Mouse (Mus musculus) limb, embryonic 10.5 days (tissue): Measurements from ENCODE around the gene Selenov. TPM values are rescaled to one million over a fixed set of nuclear protein-coding genes. Genes with fewer than 3 reads are reported as not detected.

ENCODE experiments used
- DNase-seq: peaks from one replicate; pipeline ENCODE4 v3.0.0-alpha.2; 2017; ENCODE audit warnings: low spot score
- H3K27ac ChIP-seq: fragments of 300-500 bp; sonication (generic); 2 replicates; pipeline ENCODE4 v1.5.1; 2016; ENCODE audit warnings: mild to moderate bottlenecking
- H3K27me3 ChIP-seq: fragments of 300-500 bp; sonication (generic); 2 replicates; pipeline ENCODE4 v1.6.1; 2016; ENCODE audit warnings: low read depth, mild to moderate bottlenecking; ENCODE audit not compliant: poor library complexity, severe bottlenecking
- H3K36me3 ChIP-seq: fragments of 300-500 bp; sonication (generic); 2 replicates; pipeline ENCODE4 v1.6.1; 2016; ENCODE audit warnings: mild to moderate bottlenecking, moderate library complexity
- H3K4me1 ChIP-seq: fragments of 300-500 bp; sonication (generic); 2 replicates; pipeline ENCODE4 v1.6.1; 2016
- H3K4me3 ChIP-seq: fragments of 300-500 bp; sonication (generic); 2 replicates; pipeline ENCODE4 v1.5.1; 2016; ENCODE audit warnings: mild to moderate bottlenecking, moderate library complexity
- H3K9me3 ChIP-seq: fragments of 300-500 bp; sonication (generic); replicated peaks from 2 replicates; pipeline ENCODE4 v1.6.1; 2016; ENCODE audit warnings: mild to moderate bottlenecking
- WGBS: fragments of 180-500 bp; shearing (Covaris S2); methylation state at CpG from one replicate; pipeline ENCODE4 v1.1.7; 2016; 5-methylcytosine and 5-hydroxymethylcytosine counted together
- polyA plus RNA-seq: library from polyadenylated mRNA; unstranded; fragments of >200 nt; fragmentation: Nextera tagmentation; extraction: Ambion mirVana; gene quantifications from 2 replicates; pipeline ENCODE4 v1.2.1, GENCODE M21; 2016

The Selenov gene
- polyA plus RNA-seq, 1 experiment from 2014 or later = not detected

GRCm38 (mm10) chr7:28277615-28278278 is 13.2 kb downstream of the Selenov start, which contains the start of gene Eid2b:
Gene Eid2b, plus strand, starts transcription at chr7:28277739.
- 3% methylated on average over 68 of the region's 68 CpGs for WGBS
- Histone ChIP-seq H3K9me3 (no peaks in the 10 kb centered on the region), H3K27me3 (no peaks in the 10 kb centered on the region), H3K4me3 (peak within 1 kb of the TSS; percentile 67), H3K27ac (peak within 1 kb of the TSS; percentile 93), H3K4me1 (peaks cover 7% of the 10 kb centered on the region), H3K36me3 (peaks cover 11% of the 10 kb centered on the region)
- DNase-seq = peak; percentile 98

DNA sequence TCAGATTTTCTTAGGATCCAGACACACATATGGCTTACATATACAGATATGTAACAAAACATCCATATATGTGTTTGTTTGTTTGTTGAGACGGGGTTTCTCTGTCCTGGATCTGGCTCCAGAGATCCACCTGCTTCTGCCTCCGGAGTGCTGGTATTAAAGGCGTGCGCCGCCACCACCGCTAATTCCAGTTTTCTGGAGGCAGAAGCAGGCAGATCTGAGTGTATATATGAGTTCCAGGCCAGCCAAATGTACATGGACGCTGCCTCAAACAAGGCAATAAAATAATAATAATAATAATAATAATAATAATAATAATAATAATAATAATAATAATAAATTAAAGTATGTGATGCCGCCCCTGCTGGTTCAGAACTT is 13.8 kb downstream of the Selenov start:
- H3K4me3 ChIP-seq = no peak overlapping the region
- 58% methylated on average over 8 of the region's 8 CpGs for WGBS
- H3K9me3 ChIP-seq = no peaks in the 10 kb centered on the region
- H3K27ac ChIP-seq = no peak overlapping the region
- no peaks in the 10 kb centered on the region for H3K27me3 ChIP-seq
- DNase-seq = no peak
- H3K4me1 ChIP-seq = peaks cover 7% of the 10 kb centered on the region
- peaks cover 16% of the 10 kb centered on the region for H3K36me3 ChIP-seq

GRCm38 (mm10) chr7:28271761-28272160 is 19.2 kb downstream of the Selenov start:
- H3K36me3 ChIP-seq = peaks cover 45% of the 10 kb centered on the region

DNA sequence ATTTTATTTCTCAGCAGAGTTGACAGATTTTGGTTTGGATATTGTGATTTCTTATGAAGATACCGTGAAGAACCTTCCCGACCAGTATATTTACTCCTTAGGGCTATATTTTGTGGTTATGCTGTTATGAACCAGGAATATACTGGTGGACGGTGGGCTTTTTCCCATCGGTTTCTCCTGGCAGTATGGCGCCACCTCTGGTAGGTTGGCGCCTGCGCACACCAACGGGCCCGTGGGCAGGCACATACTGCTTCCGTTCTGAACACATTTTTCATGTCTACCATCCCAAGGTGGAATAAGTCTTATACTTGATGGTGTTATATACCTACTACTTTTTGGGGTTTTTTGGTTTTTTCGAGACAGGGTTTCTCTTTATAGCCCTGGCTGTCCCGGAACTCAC is 21.6 kb downstream of the Selenov start:
- peaks cover 9% of the 10 kb centered on the region for H3K4me1 ChIP-seq
- no peaks in the 10 kb centered on the region for H3K27me3 ChIP-seq
- no peak overlapping the region for H3K27ac ChIP-seq
- 91% methylated on average over 12 of the region's 12 CpGs for WGBS
- DNase-seq = no peak
- H3K9me3 ChIP-seq = no peaks in the 10 kb centered on the region
- H3K4me3 ChIP-seq = peak overlapping the region; percentile 15; the same call in 1 of the 2 replicates
- H3K36me3 ChIP-seq = peaks cover 45% of the 10 kb centered on the region

More at GRCm38 (mm10) chr7:28271761-28272160, 19.2 kb downstream of the Selenov start:
- Histone ChIP-seq H3K4me1 (peaks cover 9% of the 10 kb centered on the region), H3K27me3 (no peaks in the 10 kb centered on the region), H3K9me3 (no peaks in the 10 kb centered on the region), H3K27ac (no peak overlapping the region), H3K4me3 (no peak overlapping the region)
- no peak for DNase-seq
- 71% methylated on average over 3 of the region's 3 CpGs for whole genome bisulfite sequencing

DNA sequence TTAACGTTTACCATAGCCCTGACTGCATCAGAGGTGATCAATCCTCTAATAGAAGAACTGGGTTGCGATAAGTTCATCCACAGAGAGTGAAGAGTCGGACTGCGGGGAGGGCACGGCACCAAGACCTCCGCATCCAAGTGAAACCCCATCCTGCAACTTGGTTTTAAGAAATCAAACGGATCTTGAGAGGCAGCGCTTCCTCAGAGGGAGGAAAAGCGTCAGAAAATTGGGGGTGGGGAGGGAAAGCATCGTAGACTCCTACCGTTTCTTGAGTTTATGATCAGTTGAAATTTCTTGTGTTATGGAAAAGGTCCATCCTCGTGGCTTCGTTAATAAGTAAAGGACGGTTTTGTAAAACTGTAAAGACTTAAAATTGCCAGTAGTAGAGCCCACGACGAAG is 22.4 kb downstream of the Selenov start:
- peak overlapping the region; percentile 90 for H3K4me3 ChIP-seq
- peaks cover 9% of the 10 kb centered on the region for H3K4me1 ChIP-seq
- H3K27me3 ChIP-seq = no peaks in the 10 kb centered on the region
- peak overlapping the region; percentile 98 for H3K27ac ChIP-seq
- no peak for DNase-seq
- peaks cover 43% of the 10 kb centered on the region for H3K36me3 ChIP-seq
- H3K9me3 ChIP-seq = no peaks in the 10 kb centered on the region
- 31% methylated on average over 16 of the region's 16 CpGs for WGBS

GRCm38 (mm10) chr7:28268042-28268531 is 22.9 kb downstream of the Selenov start:
- Histone ChIP-seq H3K4me1 (peaks cover 9% of the 10 kb centered on the region), H3K9me3 (no peaks in the 10 kb centered on the region), H3K27ac (peak overlapping the region; percentile 98), H3K27me3 (no peaks in the 10 kb centered on the region), H3K4me3 (peak overlapping the region; percentile 90), H3K36me3 (peaks cover 38% of the 10 kb centered on the region)
- WGBS = 1% methylated on average over 61 of the region's 62 CpGs
- DNase-seq = peak; percentile 81

DNA sequence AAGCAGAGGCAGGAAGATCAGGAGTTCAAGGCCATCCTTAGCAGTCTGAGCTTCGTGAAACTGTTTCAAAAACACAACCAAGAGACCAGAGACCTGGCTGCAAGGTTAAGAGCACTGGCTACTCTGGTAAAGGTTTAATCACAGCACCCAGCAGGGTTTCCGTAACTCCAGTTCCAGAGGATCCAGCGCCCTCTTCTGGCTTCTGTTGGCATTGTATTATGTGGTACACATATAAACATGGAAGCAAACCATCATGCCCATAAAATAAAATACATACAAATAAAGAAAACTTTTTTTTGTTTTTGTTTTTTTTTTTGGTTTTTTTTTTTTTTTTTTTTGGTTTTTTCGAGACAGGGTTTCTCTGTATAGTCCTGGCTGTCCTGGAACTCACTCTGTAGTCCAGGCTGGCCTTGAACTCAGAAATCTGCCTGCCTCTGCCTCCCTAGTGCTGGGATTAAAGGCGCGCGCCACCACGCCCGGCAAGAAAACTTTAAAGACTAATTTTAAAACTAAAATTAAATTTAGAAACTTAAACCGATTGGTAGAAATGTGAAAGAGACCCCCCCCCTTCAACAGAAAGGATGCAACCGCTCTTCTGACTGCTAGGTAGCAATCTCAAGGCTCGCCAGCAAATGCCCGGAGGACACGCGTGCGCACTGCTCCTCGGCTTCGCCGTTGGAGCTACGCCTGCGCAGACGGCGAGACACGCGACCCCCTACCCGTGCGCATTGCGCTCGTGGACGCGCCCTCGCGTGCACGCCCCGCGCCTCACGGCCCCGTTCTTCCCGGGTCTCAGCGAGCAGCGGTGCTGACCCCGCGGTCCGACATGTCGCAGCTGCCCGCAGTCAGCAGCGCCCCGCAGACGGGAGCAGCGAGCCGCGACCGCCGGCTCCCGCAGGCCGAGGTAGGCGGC is 23.6 kb downstream of the Selenov start, which contains the start of gene Eid2:
Gene Eid2, plus strand, starts transcription at position 753 of the 913 bp plus-strand sequence.
- Histone ChIP-seq H3K4me3 (peak within 1 kb of the TSS; percentile 90), H3K9me3 (no peaks in the 10 kb centered on the region), H3K36me3 (peaks cover 31% of the 10 kb centered on the region), H3K27ac (peak within 1 kb of the TSS; percentile 98), H3K4me1 (peaks cover 9% of the 10 kb centered on the region), H3K27me3 (no peaks in the 10 kb centered on the region)
- 7% methylated on average over 57 of the region's 57 CpGs for WGBS
- DNase-seq = peak; percentile 90

DNA sequence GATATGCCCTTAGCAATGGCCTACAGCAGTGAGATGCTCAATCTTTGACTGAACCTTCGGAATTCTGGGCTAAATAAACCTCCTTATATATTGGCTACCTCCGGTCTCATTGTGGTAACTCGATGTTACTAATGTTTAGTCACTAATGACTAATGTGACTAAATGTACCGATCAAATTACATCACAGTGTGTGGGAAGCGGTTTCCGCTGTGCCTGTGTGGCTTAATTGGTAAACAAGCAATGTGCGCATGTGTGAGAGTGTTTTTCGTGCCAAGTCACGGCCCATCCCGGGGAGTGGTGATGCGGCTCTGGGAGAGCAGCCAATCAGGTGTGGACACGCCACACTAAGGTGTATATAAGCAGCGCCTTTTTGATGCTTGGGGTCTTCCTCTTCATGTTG is 25.6 kb downstream of the Selenov start:
- Histone ChIP-seq H3K4me3 (no peak overlapping the region), H3K27ac (no peak overlapping the region), H3K9me3 (no peaks in the 10 kb centered on the region), H3K4me1 (peaks cover 9% of the 10 kb centered on the region), H3K36me3 (peaks cover 14% of the 10 kb centered on the region), H3K27me3 (no peaks in the 10 kb centered on the region)
- no peak for DNase-seq
- 93% methylated on average over 13 of the region's 13 CpGs for WGBS

DNA sequence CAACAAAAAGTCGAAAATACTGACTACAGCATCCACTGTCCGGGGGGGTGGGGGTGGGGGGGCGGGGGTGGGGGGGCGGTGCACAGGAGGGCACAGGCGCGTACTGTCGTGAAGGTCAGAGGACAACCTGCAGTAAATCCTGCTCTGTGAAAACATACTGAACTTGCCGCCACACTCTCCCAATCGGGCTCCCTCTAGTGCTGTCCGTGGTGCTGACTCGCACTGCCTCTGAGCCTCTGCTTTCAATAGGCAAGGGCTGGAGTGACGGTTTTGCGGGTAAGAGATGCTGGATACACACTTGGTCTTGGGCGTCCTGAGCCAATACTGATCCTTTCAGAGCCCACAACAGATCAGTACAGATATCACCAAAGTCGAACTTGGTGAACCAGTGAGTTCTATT is 27.2 kb downstream of the Selenov start:
- H3K9me3 ChIP-seq = no peaks in the 10 kb centered on the region
- peak; percentile 88 for DNase-seq
- H3K27me3 ChIP-seq = no peaks in the 10 kb centered on the region
- H3K36me3 ChIP-seq = no peaks in the 10 kb centered on the region
- no peak overlapping the region for H3K27ac ChIP-seq
- WGBS = 8% methylated on average over 15 of the region's 15 CpGs
- no peak overlapping the region for H3K4me3 ChIP-seq
- peaks cover 8% of the 10 kb centered on the region for H3K4me1 ChIP-seq

GRCm38 (mm10) chr7:28262861-28263260 is 28.1 kb downstream of the Selenov start:
- Histone ChIP-seq H3K36me3 (no peaks in the 10 kb centered on the region), H3K4me3 (no peak overlapping the region), H3K27me3 (no peaks in the 10 kb centered on the region), H3K4me1 (no peaks in the 10 kb centered on the region), H3K9me3 (no peaks in the 10 kb centered on the region), H3K27ac (no peak overlapping the region)
- WGBS = 51% methylated on average over 5 of the region's 5 CpGs
- DNase-seq = no peak

DNA sequence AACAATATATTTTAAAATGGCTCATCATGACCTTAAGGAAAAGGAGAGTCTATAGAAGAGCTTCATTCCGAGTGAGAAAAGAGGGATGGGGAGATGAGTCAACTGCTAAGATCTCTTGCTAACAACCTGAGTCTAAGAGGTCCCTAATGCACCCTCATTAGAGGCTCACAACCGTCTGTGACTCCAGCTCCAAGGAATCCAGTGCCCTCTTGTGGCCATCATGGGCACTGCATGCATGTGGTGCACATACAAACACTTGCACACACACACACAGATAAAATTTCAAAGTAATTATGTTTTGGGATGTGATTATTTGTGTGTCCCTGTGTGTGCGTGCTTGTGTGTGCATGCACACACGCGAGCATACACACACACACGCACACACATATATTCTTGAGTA is 35.5 kb downstream of the Selenov start:
- H3K36me3 ChIP-seq = no peaks in the 10 kb centered on the region
- H3K27ac ChIP-seq = no peak overlapping the region
- no peaks in the 10 kb centered on the region for H3K27me3 ChIP-seq
- no peak overlapping the region for H3K4me3 ChIP-seq
- WGBS = 86% methylated on average over 6 of the region's 6 CpGs
- no peaks in the 10 kb centered on the region for H3K4me1 ChIP-seq
- DNase-seq = no peak
- no peaks in the 10 kb centered on the region for H3K9me3 ChIP-seq

- DNase-seq = no peak
Measured at GRCm38 (mm10) chr7:28254591-28254990, 36.4 kb downstream of the Selenov start.

DNA sequence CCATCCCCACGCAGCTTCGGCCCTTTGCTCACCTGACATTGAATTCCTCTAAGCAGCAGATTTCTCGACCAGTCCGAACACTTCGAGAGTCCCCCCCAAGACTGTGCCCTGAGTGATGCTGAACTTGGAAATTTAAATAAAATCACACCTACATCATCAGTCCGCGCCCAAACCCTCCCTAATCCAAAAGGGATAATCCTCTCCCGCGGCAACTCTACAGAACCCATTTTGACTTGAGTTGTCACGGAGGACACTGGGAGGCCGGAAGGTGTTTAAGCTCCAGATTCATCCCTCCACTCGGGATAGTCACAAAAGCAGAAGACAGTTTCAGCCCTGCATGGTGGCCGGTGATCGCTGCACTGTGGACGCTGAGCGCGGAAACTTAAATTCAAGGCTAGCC is 39.0 kb downstream of the Selenov start:
- Histone ChIP-seq H3K4me3 (no peak overlapping the region), H3K27me3 (no peaks in the 10 kb centered on the region), H3K4me1 (no peaks in the 10 kb centered on the region), H3K36me3 (no peaks in the 10 kb centered on the region), H3K9me3 (no peaks in the 10 kb centered on the region), H3K27ac (no peak overlapping the region)
- 93% methylated on average over 17 of the region's 17 CpGs for WGBS
- peak; percentile 18 for DNase-seq

More at GRCm38 (mm10) chr7:28254591-28254990, 36.4 kb downstream of the Selenov start:
- Histone ChIP-seq H3K36me3 (no peaks in the 10 kb centered on the region), H3K4me3 (no peak overlapping the region), H3K27ac (no peak overlapping the region), H3K27me3 (no peaks in the 10 kb centered on the region), H3K9me3 (no peaks in the 10 kb centered on the region), H3K4me1 (no peaks in the 10 kb centered on the region)
- 92% methylated on average over 6 of the region's 6 CpGs for WGBS
